Mouse (Mus musculus): ENCODE data around the gene Nrxn3. TPM values are rescaled to one million over a fixed set of nuclear protein-coding genes. Genes with fewer than 3 reads are reported as not detected.

Nrxn3 gene
- polyA plus RNA-seq, 1 experiment from 2014 or later, result 5.2 TPM

DNA sequence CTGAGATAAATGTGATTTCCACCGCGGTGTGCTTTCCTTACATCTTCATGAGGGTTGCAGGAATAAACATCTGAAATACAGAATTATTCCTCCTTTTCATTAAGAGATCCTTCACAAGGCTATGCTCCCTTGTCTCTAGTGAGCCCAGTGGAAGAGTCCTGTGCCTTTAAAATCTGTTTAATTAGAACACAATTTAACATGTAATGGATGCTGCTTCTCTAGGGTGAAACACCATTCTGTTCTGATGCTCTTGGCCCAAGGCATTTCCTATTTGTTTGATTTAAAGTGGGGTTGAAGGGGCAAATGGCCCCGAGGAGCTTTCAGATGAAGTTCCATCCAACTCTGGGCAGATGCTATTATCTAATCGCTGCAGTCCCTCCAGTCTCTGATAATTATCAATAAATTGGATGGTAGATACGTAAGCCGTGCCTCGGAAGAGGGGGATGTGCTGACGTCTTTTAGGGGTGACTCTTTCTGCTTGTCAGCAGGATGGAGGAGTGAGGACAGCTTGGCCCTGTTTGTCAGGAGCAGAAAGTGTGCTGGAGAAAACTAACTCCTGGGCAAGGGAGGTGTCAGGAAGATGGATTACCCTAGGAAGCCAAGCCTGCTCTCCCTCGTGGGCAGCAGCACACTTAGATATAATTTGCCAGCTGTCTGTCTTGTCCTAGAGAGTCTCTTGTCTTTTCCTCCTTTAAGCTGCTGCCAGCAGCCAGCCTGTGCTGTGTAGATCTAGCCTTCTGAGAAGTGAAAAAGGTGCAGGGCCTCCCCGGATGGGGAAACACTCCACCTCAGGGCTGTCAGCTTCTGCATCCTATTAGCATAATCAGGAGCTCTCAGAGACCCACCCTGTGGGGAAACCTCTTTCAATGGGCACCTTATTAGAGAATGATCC, 1041.8 kb downstream of the Nrxn3 start:
- no peak overlapping the region for H3K4me3 ChIP-seq (ENCODE audit: low read length)
- H3K27me3 ChIP-seq (ENCODE audit: control insufficient read depth, insufficient read depth, low read length), result no peaks in the 10 kb centered on the region
- WGBS, result 30% methylated on average over 10 of the region's 10 CpGs

DNA sequence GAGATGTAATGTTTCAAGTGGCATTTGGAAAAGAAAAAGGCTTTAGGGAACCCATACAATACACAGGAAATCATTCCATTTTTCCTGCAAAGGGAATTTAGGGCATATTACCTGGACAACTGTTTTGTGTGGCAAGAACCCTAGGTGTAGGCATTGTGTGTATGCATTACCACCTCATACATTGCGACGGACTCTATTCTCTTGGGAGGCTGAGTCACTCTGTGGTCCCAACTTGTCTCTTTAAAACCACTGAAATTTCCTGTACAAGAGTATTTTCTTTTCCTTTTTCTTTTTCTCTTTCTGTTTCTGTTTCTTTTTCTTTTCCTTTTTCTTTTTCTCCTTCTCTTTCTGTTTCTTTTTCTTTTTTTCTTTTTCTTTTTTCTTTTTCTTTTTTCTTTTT, 1042.5 kb downstream of the Nrxn3 start:
- WGBS, result 73% methylated on average over 2 of the region's 2 CpGs
- Histone ChIP-seq H3K4me1 (ENCODE audit: control insufficient read depth, insufficient read depth, low read length) (no peaks in the 10 kb centered on the region), H3K9me3 (ENCODE audit: control insufficient read depth, low read length) (no peaks in the 10 kb centered on the region), H3K36me3 (ENCODE audit: control insufficient read depth, insufficient read depth, low read length) (no peaks in the 10 kb centered on the region), H3K4me2 (replicated peaks; ENCODE audit: low read depth, low read length) (no peak overlapping the region), H3K4me3 (ENCODE audit: low read length) (no peak overlapping the region), H3K9ac (ENCODE audit: low read depth, low read length) (no peak overlapping the region), H3K27ac (ENCODE audit: low read depth, low read length) (no peak overlapping the region), H3K27me3 (ENCODE audit: control insufficient read depth, insufficient read depth, low read length) (no peaks in the 10 kb centered on the region)
- ATAC-seq (ENCODE audit: low FRiP score, low TSS enrichment), result no peak

More for the DNA sequence above, 1041.8 kb downstream of the Nrxn3 start:
- Histone ChIP-seq H3K36me3 (ENCODE audit: control insufficient read depth, insufficient read depth, low read length) (no peaks in the 10 kb centered on the region), H3K9me3 (ENCODE audit: control insufficient read depth, low read length) (no peaks in the 10 kb centered on the region), H3K4me1 (ENCODE audit: control insufficient read depth, insufficient read depth, low read length) (no peaks in the 10 kb centered on the region), H3K4me2 (replicated peaks; ENCODE audit: low read depth, low read length) (no peak overlapping the region), H3K27ac (ENCODE audit: low read depth, low read length) (no peak overlapping the region), H3K9ac (ENCODE audit: low read depth, low read length) (no peak overlapping the region)
- ATAC-seq (ENCODE audit: low FRiP score, low TSS enrichment), result peak; percentile 76

- Histone ChIP-seq H3K4me1 (ENCODE audit: control insufficient read depth, insufficient read depth, low read length) (no peaks in the 10 kb centered on the region), H3K9ac (ENCODE audit: low read depth, low read length) (no peak overlapping the region), H3K27me3 (ENCODE audit: control insufficient read depth, insufficient read depth, low read length) (no peaks in the 10 kb centered on the region), H3K9me3 (ENCODE audit: control insufficient read depth, low read length) (no peaks in the 10 kb centered on the region), H3K27ac (ENCODE audit: low read depth, low read length) (no peak overlapping the region), H3K36me3 (ENCODE audit: control insufficient read depth, insufficient read depth, low read length) (no peaks in the 10 kb centered on the region), H3K4me2 (replicated peaks; ENCODE audit: low read depth, low read length) (no peak overlapping the region), H3K4me3 (ENCODE audit: low read length) (no peak overlapping the region)
- whole genome bisulfite sequencing, result 78% methylated on average over 3 of the region's 3 CpGs
- ATAC-seq (ENCODE audit: low FRiP score, low TSS enrichment), result no peak
Observed at GRCm38 (mm10) chr12:89788794-89789193, 1066.1 kb downstream of the Nrxn3 start.

DNA sequence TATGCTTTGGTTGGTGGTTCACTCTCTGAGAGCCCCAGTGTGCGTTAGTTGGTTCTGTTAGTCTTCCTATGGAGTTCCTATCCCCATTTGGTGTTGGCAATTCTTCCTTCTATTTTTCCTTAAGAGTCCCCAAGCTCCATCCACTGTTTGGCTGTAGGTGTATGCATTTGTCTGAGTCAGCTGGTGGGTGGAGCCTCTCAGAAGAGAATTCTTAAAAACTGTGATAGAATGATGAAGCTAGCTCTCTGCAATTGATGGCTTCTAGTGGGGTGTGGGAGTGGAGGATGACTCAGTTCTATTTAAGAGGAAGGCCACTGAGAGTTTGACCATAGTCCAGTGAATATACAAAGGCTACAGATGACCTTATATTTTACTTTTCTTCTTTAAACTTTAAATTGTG, 1067.3 kb downstream of the Nrxn3 start:
- no peak overlapping the region for H3K9ac ChIP-seq (ENCODE audit: low read depth, low read length)
- no peaks in the 10 kb centered on the region for H3K9me3 ChIP-seq (ENCODE audit: control insufficient read depth, low read length)
- no peak for ATAC-seq (ENCODE audit: low FRiP score, low TSS enrichment)
- WGBS, result 93% methylated on average over 1 of the region's 1 CpGs
- no peaks in the 10 kb centered on the region for H3K4me1 ChIP-seq (ENCODE audit: control insufficient read depth, insufficient read depth, low read length)
- no peak overlapping the region for H3K4me3 ChIP-seq (ENCODE audit: low read length)
- no peaks in the 10 kb centered on the region for H3K36me3 ChIP-seq (ENCODE audit: control insufficient read depth, insufficient read depth, low read length)
- no peak overlapping the region for H3K4me2 ChIP-seq (replicated peaks; ENCODE audit: low read depth, low read length)
- no peak overlapping the region for H3K27ac ChIP-seq (ENCODE audit: low read depth, low read length)
- no peaks in the 10 kb centered on the region for H3K27me3 ChIP-seq (ENCODE audit: control insufficient read depth, insufficient read depth, low read length)

- ATAC-seq (ENCODE audit: low FRiP score, low TSS enrichment), result no peak
- Histone ChIP-seq H3K4me3 (ENCODE audit: low read length) (no peak overlapping the region), H3K4me1 (ENCODE audit: control insufficient read depth, insufficient read depth, low read length) (no peaks in the 10 kb centered on the region), H3K4me2 (replicated peaks; ENCODE audit: low read depth, low read length) (no peak overlapping the region), H3K27ac (ENCODE audit: low read depth, low read length) (no peak overlapping the region), H3K36me3 (ENCODE audit: control insufficient read depth, insufficient read depth, low read length) (no peaks in the 10 kb centered on the region), H3K9ac (ENCODE audit: low read depth, low read length) (no peak overlapping the region), H3K27me3 (ENCODE audit: control insufficient read depth, insufficient read depth, low read length) (no peaks in the 10 kb centered on the region), H3K9me3 (ENCODE audit: control insufficient read depth, low read length) (no peaks in the 10 kb centered on the region)
- 79% methylated on average over 3 of the region's 3 CpGs for WGBS
Observed at GRCm38 (mm10) chr12:89791829-89792228, 1069.2 kb downstream of the Nrxn3 start.

GRCm38 (mm10) chr12:89794741-89795140, 1072.1 kb downstream of the Nrxn3 start:
- H3K27me3 ChIP-seq (ENCODE audit: control insufficient read depth, insufficient read depth, low read length), result no peaks in the 10 kb centered on the region
- H3K9ac ChIP-seq (ENCODE audit: low read depth, low read length), result no peak overlapping the region
- H3K4me1 ChIP-seq (ENCODE audit: control insufficient read depth, insufficient read depth, low read length), result no peaks in the 10 kb centered on the region
- ATAC-seq (ENCODE audit: low FRiP score, low TSS enrichment), result no peak
- no peak overlapping the region for H3K4me3 ChIP-seq (ENCODE audit: low read length)
- H3K36me3 ChIP-seq (ENCODE audit: control insufficient read depth, insufficient read depth, low read length), result no peaks in the 10 kb centered on the region
- no peaks in the 10 kb centered on the region for H3K9me3 ChIP-seq (ENCODE audit: control insufficient read depth, low read length)
- no peak overlapping the region for H3K27ac ChIP-seq (ENCODE audit: low read depth, low read length)
- WGBS, result 87% methylated on average over 6 of the region's 6 CpGs
- H3K4me2 ChIP-seq (replicated peaks; ENCODE audit: low read depth, low read length), result no peak overlapping the region

- H3K4me3 ChIP-seq (ENCODE audit: low read length), result no peak overlapping the region
- H3K4me2 ChIP-seq (replicated peaks; ENCODE audit: low read depth, low read length), result no peak overlapping the region
- ATAC-seq (ENCODE audit: low FRiP score, low TSS enrichment), result no peak
- H3K27ac ChIP-seq (ENCODE audit: low read depth, low read length), result no peak overlapping the region
- no peaks in the 10 kb centered on the region for H3K9me3 ChIP-seq (ENCODE audit: control insufficient read depth, low read length)
- H3K4me1 ChIP-seq (ENCODE audit: control insufficient read depth, insufficient read depth, low read length), result 0 out of 2 replicates have a peak, but pooled peaks cover 6% of the 10 kb centered on the region
- H3K9ac ChIP-seq (ENCODE audit: low read depth, low read length), result no peak overlapping the region
- H3K27me3 ChIP-seq (ENCODE audit: control insufficient read depth, insufficient read depth, low read length), result 0 out of 2 replicates have a peak, but pooled peaks cover 2% of the 10 kb centered on the region
- no peaks in the 10 kb centered on the region for H3K36me3 ChIP-seq (ENCODE audit: control insufficient read depth, insufficient read depth, low read length)
- 45% methylated on average over 3 of the region's 3 CpGs for WGBS
Observed at GRCm38 (mm10) chr12:89808217-89808616, 1085.5 kb downstream of the Nrxn3 start.

- H3K4me2 ChIP-seq (replicated peaks; ENCODE audit: low read depth, low read length), result no peak overlapping the region
- H3K27ac ChIP-seq (ENCODE audit: low read depth, low read length), result no peak overlapping the region
- H3K9me3 ChIP-seq (ENCODE audit: control insufficient read depth, low read length), result no peaks in the 10 kb centered on the region
- WGBS, result 89% methylated on average over 5 of the region's 5 CpGs
- no peak overlapping the region for H3K4me3 ChIP-seq (ENCODE audit: low read length)
- no peak overlapping the region for H3K9ac ChIP-seq (ENCODE audit: low read depth, low read length)
- H3K4me1 ChIP-seq (ENCODE audit: control insufficient read depth, insufficient read depth, low read length), result 0 out of 2 replicates have a peak, but pooled peaks cover 6% of the 10 kb centered on the region
- no peak for ATAC-seq (ENCODE audit: low FRiP score, low TSS enrichment)
- H3K36me3 ChIP-seq (ENCODE audit: control insufficient read depth, insufficient read depth, low read length), result no peaks in the 10 kb centered on the region
- 0 out of 2 replicates have a peak, but pooled peaks cover 3% of the 10 kb centered on the region for H3K27me3 ChIP-seq (ENCODE audit: control insufficient read depth, insufficient read depth, low read length)
Observed at GRCm38 (mm10) chr12:89810146-89810545, 1087.5 kb downstream of the Nrxn3 start.

Measured in kidney, embryonic 14.5 days (tissue).